Mouse (Mus musculus) lung, adult 2 months (tissue): ENCODE data around the gene Bbx. TPM values are rescaled to one million over a fixed set of nuclear protein-coding genes. Genes with fewer than 3 reads are reported as not detected.

Experiments used
- DNase-seq: peaks from one replicate; pipeline ENCODE4 v3.0.0; 2022
- H3K4me1 ChIP-seq: fragments of 200-500 bp; 2 replicates; pipeline ENCODE4 v1.6.1; 2011; ENCODE audit warnings: low read length; ENCODE audit not compliant: control insufficient read depth, insufficient read depth
- H3K4me3 ChIP-seq: fragments of 200-500 bp; replicated peaks from 2 replicates; pipeline ENCODE3; 2011; ENCODE audit warnings: low read depth, mild to moderate bottlenecking, control low read depth, low read length; ENCODE audit errors: extremely low read depth
- CTCF ChIP-seq: fragments of 200-500 bp; IDR thresholded peaks from 2 replicates; pipeline ENCODE4 v1.5.1; 2011; ENCODE audit warnings: mild to moderate bottlenecking, low read length, control low read depth; ENCODE audit not compliant: insufficient read depth
- POLR2A ChIP-seq: fragments of 200-500 bp; IDR thresholded peaks from 2 replicates; pipeline ENCODE4 v1.6.1; 2011; ENCODE audit warnings: low read depth, mild to moderate bottlenecking, control low read depth, low read length, borderline replicate concordance; ENCODE audit errors: extremely low read depth
- WGBS: fragments of 180-500 bp; shearing (Covaris S2); methylation state at CpG from one replicate; pipeline ENCODE4 v1.1.7; 2018; 5-methylcytosine and 5-hydroxymethylcytosine counted together
- polyA plus RNA-seq: library from polyadenylated mRNA; depleted of rRNA; stranded (reverse); fragments of >200 nt; gene quantifications from 2 replicates; pipeline ENCODE4 v1.2.3, GENCODE M21; 2012

The Bbx gene
- polyA plus RNA-seq, 1 experiment = 6.8 TPM

DNA sequence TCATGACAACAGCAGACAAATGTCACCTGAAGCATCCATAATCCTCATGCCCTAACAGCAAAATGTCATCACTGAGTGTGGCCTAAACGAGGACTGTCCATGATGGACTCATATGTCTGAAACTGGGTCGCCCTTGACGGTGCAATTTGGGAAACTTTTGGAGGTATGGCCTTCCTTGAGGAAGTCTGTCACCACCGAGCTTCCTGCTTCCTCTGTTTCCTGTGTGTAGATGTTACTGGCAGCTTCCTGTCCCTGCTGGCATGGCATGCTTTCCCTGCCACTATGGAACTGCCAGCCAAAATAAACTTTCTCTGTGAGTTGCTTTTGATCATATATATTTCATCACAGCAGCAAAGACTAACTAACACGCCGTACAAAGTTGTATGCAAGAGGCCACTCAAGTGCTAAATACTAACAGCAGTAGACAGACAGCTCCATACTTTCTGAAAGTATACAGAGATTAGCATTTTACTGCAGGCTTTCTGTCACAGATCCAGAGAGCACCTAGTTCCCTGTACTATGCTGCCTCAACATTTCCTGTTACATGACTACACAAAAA is 180.7 kb downstream of the Bbx start:
- no peak overlapping the region for H3K4me3 ChIP-seq
- no peak for TF ChIP-seq CTCF
- TF ChIP-seq POLR2A = no peak
- H3K4me1 ChIP-seq = no peaks in the 10 kb centered on the region; the same call in 1 of the 2 replicates
- 40% methylated on average over 6 of the region's 6 CpGs for WGBS
- no peak for DNase-seq

DNA sequence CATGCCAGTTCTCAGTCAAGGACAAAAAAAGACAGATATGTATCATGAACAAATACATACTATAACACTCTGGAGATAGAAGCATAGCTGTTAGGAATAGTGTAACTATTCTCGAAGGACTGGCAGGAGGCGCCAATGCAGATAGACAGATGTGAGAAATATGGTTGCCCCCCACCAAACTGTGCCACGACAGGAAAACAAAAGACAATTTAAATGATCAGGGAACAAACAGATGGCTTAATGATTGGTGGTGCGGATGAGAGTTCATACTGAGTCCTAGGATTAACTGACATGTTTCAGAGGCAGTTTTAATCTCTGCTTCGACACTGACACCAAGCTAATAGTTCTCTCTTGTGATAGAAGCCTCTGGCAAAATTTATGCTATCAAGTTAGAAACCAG is 181.7 kb downstream of the Bbx start:
- 87% methylated on average over 5 of the region's 5 CpGs for WGBS

DNA sequence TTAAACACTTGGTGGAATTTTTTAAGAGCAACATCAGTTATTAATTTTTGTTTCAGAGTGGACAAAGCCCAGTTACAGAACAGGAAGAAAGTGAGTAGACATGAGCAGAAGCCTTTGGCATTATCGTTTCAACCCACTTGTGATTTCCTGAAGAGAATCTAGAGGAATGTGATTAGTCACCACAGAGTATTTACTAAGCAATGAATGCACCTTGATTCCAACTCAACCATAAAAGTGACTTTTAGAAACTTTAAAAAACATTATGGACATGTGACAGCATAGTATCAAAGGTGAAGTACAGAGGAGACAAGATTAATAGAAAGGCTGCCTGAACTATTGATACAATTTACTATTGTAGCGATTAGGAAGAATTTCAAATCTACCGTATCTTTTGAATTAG is 183.2 kb downstream of the Bbx start:
- no peaks in the 10 kb centered on the region for H3K4me1 ChIP-seq
- 68% methylated on average over 3 of the region's 3 CpGs for WGBS
- H3K4me3 ChIP-seq = no peak overlapping the region
- TF ChIP-seq CTCF (no peak), POLR2A (no peak)
- no peak for DNase-seq

More for the DNA sequence above, 181.7 kb downstream of the Bbx start:
- Histone ChIP-seq H3K4me1 (no peaks in the 10 kb centered on the region; the same call in 1 of the 2 replicates), H3K4me3 (no peak overlapping the region)
- TF ChIP-seq CTCF (no peak), POLR2A (no peak)
- DNase-seq = no peak

DNA sequence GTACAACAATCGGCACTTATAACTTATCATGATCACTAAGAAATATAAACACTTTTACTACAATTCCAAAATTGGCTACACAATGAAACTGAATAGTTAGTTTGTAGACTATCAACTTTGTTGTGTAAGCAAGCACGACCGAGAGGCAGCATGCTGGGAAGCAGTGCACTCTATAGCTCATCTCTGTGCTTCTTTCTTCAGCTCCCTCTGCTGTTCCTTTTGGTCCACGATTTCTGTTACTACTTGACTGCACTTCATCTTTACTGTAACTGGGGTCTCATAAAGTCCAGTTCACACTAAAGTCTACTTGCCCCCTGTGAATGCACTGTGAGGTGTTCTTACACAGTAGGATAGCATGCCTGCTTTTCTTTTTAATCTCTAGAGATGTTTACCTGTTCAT is 189.7 kb downstream of the Bbx start:
- Histone ChIP-seq H3K4me1 (no peaks in the 10 kb centered on the region), H3K4me3 (no peak overlapping the region)
- no peak for DNase-seq
- TF ChIP-seq POLR2A (no peak), CTCF (no peak)
- 62% methylated on average over 4 of the region's 4 CpGs for WGBS

DNA sequence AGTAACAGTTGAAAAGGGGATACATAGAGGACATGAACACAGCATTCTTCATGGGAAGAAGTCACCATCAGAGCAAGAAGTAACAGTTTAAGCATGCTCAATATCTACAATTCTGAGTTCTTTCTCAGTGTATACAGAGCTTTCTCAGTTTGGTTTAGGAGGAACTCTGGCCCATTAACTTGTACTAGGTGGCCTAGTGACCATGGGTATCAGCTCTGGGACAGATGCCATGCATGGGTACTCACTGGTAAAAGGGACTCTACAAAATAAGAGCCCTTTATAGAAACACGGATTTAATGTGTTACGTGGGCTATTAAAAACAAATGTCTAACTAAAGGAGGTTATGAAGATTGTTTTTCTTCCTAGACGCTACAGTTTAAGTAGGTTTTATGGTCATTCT is 190.6 kb downstream of the Bbx start:
- WGBS = 92% methylated on average over 3 of the region's 3 CpGs

DNA sequence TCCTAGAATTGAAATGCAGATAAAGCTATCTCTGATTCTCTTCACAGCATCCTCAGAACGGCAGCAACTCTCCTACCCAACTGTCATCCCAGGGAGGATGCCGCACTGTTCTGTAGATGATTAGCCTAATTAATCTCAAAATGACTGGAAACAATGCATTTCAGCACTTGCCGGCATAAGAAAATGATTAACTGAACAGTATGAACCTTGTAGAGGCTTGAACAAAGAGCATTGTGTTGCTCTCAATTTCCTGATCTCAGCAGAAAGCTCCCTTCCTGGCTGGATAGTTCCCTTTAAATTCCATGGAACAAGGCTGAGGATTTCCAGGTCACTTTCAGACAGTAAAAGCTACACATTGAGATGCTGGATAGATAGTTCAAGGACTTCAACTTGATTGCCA is 197.0 kb downstream of the Bbx start:
- H3K4me1 ChIP-seq = no peaks in the 10 kb centered on the region
- 51% methylated on average over 3 of the region's 3 CpGs for WGBS
- no peak for DNase-seq
- no peak for TF ChIP-seq CTCF
- no peak for TF ChIP-seq POLR2A
- H3K4me3 ChIP-seq = no peak overlapping the region

More for the DNA sequence above, 190.6 kb downstream of the Bbx start:
- no peak for TF ChIP-seq POLR2A
- TF ChIP-seq CTCF = no peak
- no peaks in the 10 kb centered on the region for H3K4me1 ChIP-seq
- H3K4me3 ChIP-seq = no peak overlapping the region
- DNase-seq = no peak

DNA sequence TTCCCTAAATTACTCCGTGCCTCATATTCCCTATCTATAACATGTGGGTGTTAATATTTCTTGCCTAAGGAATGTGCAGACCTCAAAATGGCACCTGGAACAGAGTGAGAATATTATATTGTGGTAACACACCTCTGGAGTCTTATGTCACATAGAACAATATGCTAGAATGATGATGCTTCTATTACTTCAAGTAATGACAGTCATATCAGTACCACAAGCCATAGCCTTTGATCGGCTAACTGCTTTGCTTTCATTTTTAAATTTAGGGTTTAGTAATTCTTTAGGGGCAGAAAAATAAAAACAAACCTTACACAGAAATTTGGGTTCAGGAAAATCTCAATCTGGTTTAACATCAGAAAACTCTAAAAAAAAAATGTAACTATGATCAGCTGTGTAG is 201.6 kb downstream of the Bbx start:
- no peak for DNase-seq
- H3K4me3 ChIP-seq = no peak overlapping the region
- TF ChIP-seq POLR2A (no peak), CTCF (no peak)
- WGBS = 89% methylated on average over 2 of the region's 2 CpGs
- H3K4me1 ChIP-seq = no peaks in the 10 kb centered on the region

DNA sequence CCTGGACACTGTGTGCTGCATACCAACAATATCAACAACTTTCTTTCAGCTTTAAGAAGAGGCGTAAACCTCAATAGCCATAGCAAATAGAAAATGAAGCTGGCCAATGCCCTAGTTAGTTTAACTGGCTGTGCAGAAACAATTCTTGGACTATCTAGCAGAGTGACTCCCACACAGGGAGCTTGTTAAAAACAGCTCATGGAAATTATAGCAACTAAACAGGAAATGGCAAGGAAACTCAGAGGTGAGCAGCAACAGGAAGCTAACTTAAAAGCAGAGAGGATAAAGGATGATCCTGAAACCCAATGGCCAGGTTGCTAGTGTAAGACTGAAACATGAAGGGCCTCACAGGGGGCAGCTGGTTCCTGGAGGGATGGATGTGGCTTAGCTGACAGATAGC is 203.4 kb downstream of the Bbx start:
- TF ChIP-seq POLR2A (no peak), CTCF (no peak)
- Histone ChIP-seq H3K4me3 (no peak overlapping the region), H3K4me1 (no peaks in the 10 kb centered on the region)
- 91% methylated on average over 1 of the region's 1 CpGs for WGBS
- DNase-seq = no peak

DNA sequence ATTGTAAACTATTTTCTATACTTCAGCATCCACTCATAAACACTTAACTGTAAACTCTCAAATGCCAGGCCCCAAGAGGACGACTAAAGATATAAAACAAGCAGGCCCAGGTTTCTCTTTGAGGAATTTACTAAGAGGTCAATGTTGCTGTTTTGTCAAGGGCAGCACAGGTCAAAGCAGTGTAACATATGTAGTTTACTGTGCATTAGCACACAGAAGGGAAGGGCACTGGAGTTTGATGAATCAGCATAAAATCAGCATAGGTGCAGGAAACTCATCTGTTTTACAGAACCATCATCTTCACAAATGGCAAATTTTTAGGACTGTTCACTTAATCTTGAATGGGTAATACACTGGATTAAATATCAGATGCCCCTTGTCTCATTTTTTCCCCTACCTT is 205.9 kb downstream of the Bbx start:
- 52% methylated on average over 1 of the region's 1 CpGs for WGBS
- DNase-seq = no peak

DNA sequence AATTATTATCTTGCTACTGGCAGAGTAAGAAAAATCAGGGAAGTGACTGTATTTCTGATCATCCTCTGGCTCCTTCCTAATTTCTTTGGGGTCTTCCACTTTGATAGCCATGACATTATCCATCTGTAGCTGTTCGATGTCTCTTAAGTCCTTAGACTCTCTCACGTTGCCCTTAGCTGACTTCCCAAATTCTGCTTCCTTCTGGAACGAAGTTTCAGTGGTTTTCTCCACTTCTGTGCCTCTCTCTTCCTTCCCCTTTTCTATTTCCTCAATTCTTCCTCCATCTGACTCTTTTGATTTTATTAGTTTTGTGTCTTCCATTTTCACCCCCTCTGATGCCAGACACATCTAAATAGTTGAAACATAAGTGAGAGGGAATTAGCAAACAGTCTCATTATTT is 207.2 kb downstream of the Bbx start:
- WGBS = 82% methylated on average over 3 of the region's 3 CpGs
- DNase-seq = no peak
- Histone ChIP-seq H3K4me3 (no peak overlapping the region), H3K4me1 (no peaks in the 10 kb centered on the region)
- TF ChIP-seq CTCF = no peak
- no peak for TF ChIP-seq POLR2A

More for the DNA sequence above, 205.9 kb downstream of the Bbx start:
- TF ChIP-seq CTCF (no peak), POLR2A (no peak)
- no peak overlapping the region for H3K4me3 ChIP-seq
- H3K4me1 ChIP-seq = no peaks in the 10 kb centered on the region
